Mouse (Mus musculus) heart, adult 2 months (tissue): ENCODE data around the gene Nsun4.

ENCODE experiments used
- CTCF ChIP-seq: fragments of 200-600 bp; IDR thresholded peaks from 2 replicates; pipeline ENCODE4 v1.8.1; 2022; ENCODE audit warnings: antibody characterized with exemption, mild to moderate bottlenecking, moderate library complexity
- EP300 ChIP-seq: fragments of 200-500 bp; IDR thresholded peaks from 2 replicates; pipeline ENCODE4 v1.6.1; 2011; ENCODE audit warnings: low read depth, low read length, control low read depth; ENCODE audit not compliant: insufficient read depth
- POLR2A ChIP-seq: fragments of 200-500 bp; IDR thresholded peaks from 2 replicates; pipeline ENCODE4 v1.6.1; 2011; ENCODE audit warnings: mild to moderate bottlenecking, low read depth, low read length, control low read depth; ENCODE audit not compliant: insufficient read depth

DNA sequence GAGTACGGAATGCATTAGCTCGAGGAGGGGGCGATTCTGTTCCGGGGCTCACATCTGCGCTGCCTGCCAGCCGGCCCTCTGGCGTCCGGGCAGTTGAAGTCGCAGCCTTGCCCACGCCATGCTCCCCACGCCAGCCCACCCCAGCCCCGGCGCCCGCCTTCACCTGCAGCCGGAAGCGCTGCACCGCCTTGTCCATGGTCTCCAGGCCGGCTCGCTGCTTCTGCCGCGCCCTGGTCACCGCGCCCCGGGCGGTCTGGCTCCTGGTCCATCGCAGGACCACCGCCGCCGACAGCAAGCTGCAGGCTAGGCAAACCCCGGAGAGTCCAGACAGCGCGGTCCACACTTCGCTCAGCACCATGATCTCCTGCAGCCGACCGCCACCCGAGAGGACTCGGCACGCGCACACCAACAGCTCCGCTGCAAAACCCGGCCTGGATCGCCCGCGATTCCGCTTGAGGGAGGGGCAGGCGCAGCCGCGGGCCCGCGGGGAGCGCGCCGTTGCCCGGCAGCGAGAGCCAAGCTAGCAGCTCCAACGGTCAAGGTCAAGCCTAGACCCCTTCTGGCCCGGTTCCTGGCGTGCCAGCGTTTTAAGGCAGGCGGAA lies 36.3 kb downstream of the Nsun4 start:
- TF ChIP-seq POLR2A: no peak
- no peak for TF ChIP-seq CTCF
- no peak for TF ChIP-seq EP300
